Mouse (Mus musculus): ENCODE results near the gene Pten.

DNA sequence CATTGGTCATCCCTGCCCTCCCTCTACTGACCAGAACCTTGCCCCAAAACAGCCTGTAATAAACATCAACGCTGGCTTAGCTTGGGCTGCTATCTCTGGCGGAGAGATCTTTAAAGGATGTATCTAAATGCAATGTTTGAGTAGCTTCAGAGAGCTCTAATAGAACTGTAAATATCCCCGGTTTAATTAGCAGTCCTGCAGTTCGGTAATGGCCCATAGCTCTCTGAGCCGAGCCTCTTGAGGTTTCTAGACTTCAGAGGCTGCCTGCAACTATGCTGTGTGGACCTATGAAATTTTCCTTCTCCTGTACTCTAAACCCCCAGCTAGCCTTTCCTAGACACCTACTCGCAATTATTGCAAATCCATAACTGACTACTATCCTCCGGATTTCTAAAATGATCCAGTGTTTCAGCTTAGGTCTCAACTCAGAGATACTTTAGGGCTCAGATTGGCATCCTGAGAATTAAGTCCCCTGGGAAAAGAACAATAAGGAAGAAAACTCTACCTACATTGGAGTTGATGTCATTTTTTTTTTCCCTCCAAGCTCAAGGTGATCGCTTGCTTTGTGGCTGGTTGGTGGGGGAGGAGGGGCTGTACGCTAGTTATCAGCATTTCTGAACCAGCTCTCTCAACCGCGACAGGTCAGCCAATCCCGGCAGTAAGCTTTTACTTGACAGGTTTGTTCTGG is 2.0 kb upstream of the Pten start:
- TF ChIP-seq CTCF (IDR thresholded peaks at IDR 0.05; ENCODE audit: extremely low read depth, insufficient read depth, insufficient read length, insufficient replicate concordance): no peak
- no peak for TF ChIP-seq POLR2A (IDR thresholded peaks at IDR 0.05; ENCODE audit: low read depth, low read length)

Measured in spleen, adult 2 months (tissue).